Mouse (Mus musculus): ENCODE results near the gene Hnrnpr.

- TF ChIP-seq CTCF (IDR thresholded peaks at IDR 0.05) (0 out of 2 replicates have a peak, but pooled peaks have one; percentile 6), EP300 (IDR thresholded peaks at IDR 0.05) (peak; percentile 75)
Observed at GRCm38 (mm10) chr4:136284455-136284854, 26.3 kb upstream of the Hnrnpr start, which contains the start of gene Zfp46.

Data from lung, postnatal 0 days (tissue).